Mouse (Mus musculus) central nervous system, embryonic 18 days (tissue): ENCODE measurements around the gene Kat14. TPM values are rescaled to one million over a fixed set of nuclear protein-coding genes. Genes with fewer than 3 reads are reported as not detected.

Experiments
- polyA plus RNA-seq: library from polyadenylated mRNA; depleted of rRNA; stranded (reverse); fragments of >200 nt; gene quantifications from 2 replicates; pipeline ENCODE4 v1.2.3, GENCODE M21; 2012; rRNA removed

Gene Kat14
- polyA plus RNA-seq, result 21.7 and 22.1 TPM in 2 replicates

GRCm38 (mm10) chr2:144368400-144369019 lies at the start of gene Kat14, which contains the start of gene Pet117:
Gene Kat14, plus strand, starts transcription at chr2:144368983.
Gene Pet117, plus strand, starts transcription at chr2:144368996.

GRCm38 (mm10) chr2:144331401-144332302 lies 37.1 kb upstream of the Kat14 start, which contains the start of gene Ovol2:
Gene Ovol2, minus strand, starts transcription at chr2:144332146.

Other genes with a start within 250 kb of the Kat14 start
- 6.2 and 6.5 TPM in 2 replicates for gene Mgme1, start 98.3 kb upstream of the Kat14 start, polyA plus RNA-seq
- gene Snx5, start 98.1 kb upstream of the Kat14 start, polyA plus RNA-seq, result 64.9 and 65.9 TPM in 2 replicates
- 0.09 and 0.12 TPM in 2 replicates for gene Ovol2, start 36.8 kb upstream of the Kat14 start, polyA plus RNA-seq
- not detected in 2 replicates for gene Pet117, start within 50 bp of the Kat14 start, polyA plus RNA-seq
- 20.9 and 23.8 TPM in 2 replicates for gene Dzank1, start 158.4 kb downstream of the Kat14 start, polyA plus RNA-seq
- gene Polr3f, start 158.7 kb downstream of the Kat14 start, polyA plus RNA-seq, result 21.3 and 21.7 TPM in 2 replicates
- gene Rbbp9, start 181.9 kb downstream of the Kat14 start, polyA plus RNA-seq, result 33.7 and 35.6 TPM in 2 replicates
- 54.5 and 58.0 TPM in 2 replicates for gene Sec23b, start 187.2 kb downstream of the Kat14 start, polyA plus RNA-seq
- 58.8 and 65.7 TPM in 2 replicates for gene Smim26, start 225.1 kb downstream of the Kat14 start, polyA plus RNA-seq
- 62.1 and 67.6 TPM in 2 replicates for gene Dtd1, start 230.9 kb downstream of the Kat14 start, polyA plus RNA-seq